Mouse (Mus musculus): Measurements from ENCODE around the gene Gm3411. TPM values are rescaled to one million over a fixed set of nuclear protein-coding genes. Genes with fewer than 3 reads are reported as not detected.

The Gm3411 gene
- 1 to 10 TPM; 1.4 to 2.8 TPM for polyA plus RNA-seq (2017; shearing (Covaris generic))

GRCm38 (mm10) chr14:6286931-6287715, at the start of gene Gm3411:
Gene Gm3411, minus strand, starts transcription at chr14:6287250.

GRCm38 (mm10) chr14:6304743-6305142, 17.7 kb upstream of the Gm3411 start, which contains the start of gene Gm21103:
Gene Gm21103, minus strand, starts transcription at chr14:6304843.

GRCm38 (mm10) chr14:6219192-6219591, 67.9 kb downstream of the Gm3411 start, which contains the start of gene Gm21560:
Gene Gm21560, minus strand, starts transcription at chr14:6219292.

Other genes starting within 250 kb of the Gm3411 start
- gene Gm6337, start 229.0 kb downstream of the Gm3411 start, polyA plus RNA-seq (2017; shearing (Covaris generic)), result not detected
- under 1 TPM; 0.16 to 0.26 TPM for gene Gm8206, start 193.3 kb downstream of the Gm3411 start, polyA plus RNA-seq (2017; shearing (Covaris generic))
- gene Gm3468, start 178.6 kb downstream of the Gm3411 start, polyA plus RNA-seq (2017; shearing (Covaris generic)), result 1 to 10 TPM; 2.9 to 4.1 TPM
- under 1 TPM in 1 of 2 experiments, not detected in 1; 0.68 TPM for gene Gm3476, start 161.4 kb downstream of the Gm3411 start, polyA plus RNA-seq (2017; shearing (Covaris generic))
- under 1 TPM in 1 of 2 experiments, not detected in 1; 0.11 TPM for gene Gm21560, start 68.0 kb downstream of the Gm3411 start, polyA plus RNA-seq (2017; shearing (Covaris generic))
- under 1 TPM in 1 of 2 experiments, not detected in 1; 0.34 TPM for gene Gm21103, start 17.6 kb upstream of the Gm3411 start, polyA plus RNA-seq (2017; shearing (Covaris generic))
- gene Gm3618, start 56.4 kb upstream of the Gm3411 start, polyA plus RNA-seq (2017; shearing (Covaris generic)), result not detected
- gene Gm16440, start 103.1 kb upstream of the Gm3411 start, polyA plus RNA-seq (2017; shearing (Covaris generic)), result not detected
- 1 to 10 TPM in 1 of 2 experiments, under 1 TPM in 1; 0.24 to 1.6 TPM for gene Gm3591, start 125.2 kb upstream of the Gm3411 start, polyA plus RNA-seq (2017; shearing (Covaris generic))
- not detected for gene Gm3594, start 157.4 kb upstream of the Gm3411 start, polyA plus RNA-seq (2017; shearing (Covaris generic))